Comparison of ENCODE assay signal across 20 mouse cellular contexts in the genomic region with DNA sequence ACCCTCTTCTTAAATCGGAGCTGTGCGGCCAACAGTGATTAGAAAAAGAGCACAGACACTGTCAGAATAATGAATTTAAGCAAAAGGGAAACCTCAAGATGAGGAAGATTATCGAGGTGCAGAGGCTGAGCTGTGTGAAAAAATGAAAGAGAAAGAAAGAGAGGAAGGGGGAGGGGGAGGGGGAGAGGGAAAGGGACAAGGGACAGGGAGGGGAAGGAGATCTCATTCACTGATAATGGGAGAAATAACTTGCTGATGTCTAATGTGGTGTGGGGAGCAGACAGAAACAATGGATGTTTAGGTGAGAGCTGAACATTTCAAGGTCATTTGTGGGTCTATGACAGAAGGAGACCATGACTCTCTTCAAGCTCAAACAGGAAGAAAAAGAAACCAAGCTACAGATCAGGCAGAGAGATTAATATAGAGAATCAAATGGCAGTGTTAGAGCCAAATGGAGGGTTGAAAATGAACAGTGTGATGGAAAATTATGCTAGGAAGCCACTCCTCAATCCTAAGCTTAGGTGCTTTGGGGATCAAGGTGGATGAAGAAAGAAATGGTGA.
A peak's percentile ranks its signal among the peaks of the same experiment; 100 is the strongest.
DNase-seq lines count a peak whose midpoint lies in the region; ATAC-seq lines count a peak whose summit lies in the region.
"Had no signal": no experiment of that assay in that cellular context is flagged by ENCODE, and none has a peak within 500 bp of the region (broad histone marks: within the 10 kb centered on the region; RNA-seq: fewer than 3 reads in every experiment).

No protein-coding gene starts in this region.

- H3K4me3 ChIP-seq in hindbrain, embryonic 13.5 days = no peak overlapping the region
- no peak overlapping the region for H3K4me3 ChIP-seq in intestine, embryonic 16.5 days (ENCODE audit: low read length)
- H3K4me3 ChIP-seq: embryonic facial prominence, embryonic 13.5 days; forebrain, embryonic 12.5 days; heart, adult 2 months; heart, embryonic 12.5 days had no signal

- 0 out of 2 replicates have a peak, but pooled peaks cover 3% of the 10 kb centered on the region for H3K4me1 ChIP-seq in hindbrain, embryonic 13.5 days (replicated peaks)
- no peaks in the 10 kb centered on the region for H3K4me1 ChIP-seq in intestine, embryonic 16.5 days (ENCODE audit: control insufficient read depth, insufficient read depth, low read length)
- H3K4me1 ChIP-seq: embryonic facial prominence, embryonic 13.5 days; forebrain, embryonic 12.5 days; heart, embryonic 12.5 days had no signal

- peak; percentile 42 for ATAC-seq in common myeloid progenitor, adult 5-6 weeks (replicated peaks; ENCODE audit: low read depth, poor library complexity, severe bottlenecking)
- peak; percentile 26; the same call in 1 of the 2 replicates for ATAC-seq in megakaryocyte progenitor cell, adult 5-6 weeks (replicated peaks; ENCODE audit: poor library complexity)
- no peak for ATAC-seq in hindbrain, embryonic 13.5 days (ENCODE audit: low FRiP score)
- ATAC-seq in intestine, embryonic 16.5 days = no peak
- ATAC-seq: forebrain, embryonic 16.5 days; hindbrain, embryonic 16.5 days had no signal

- no peaks in the 10 kb centered on the region for H3K9me3 ChIP-seq in hindbrain, embryonic 13.5 days
- no peaks in the 10 kb centered on the region for H3K9me3 ChIP-seq in intestine, embryonic 16.5 days (ENCODE audit: control insufficient read depth, low read length)
- H3K9me3 ChIP-seq: embryonic facial prominence, embryonic 13.5 days; forebrain, embryonic 12.5 days; heart, embryonic 12.5 days had no signal

- DNase-seq in thymus, postnatal 0 days (ENCODE audit: low spot score) = peak; percentile 27
- DNase-seq in thymus, postnatal 10 days (ENCODE audit: low spot score in 2 of 2) = no peak
- DNase-seq in CD4-positive, CD25-positive, alpha-beta regulatory T cell, adult 2 months (ENCODE audit: low read depth, low spot score) = peak; percentile 71
- no peak for DNase-seq in cerebellum, adult 11-12 months
- DNase-seq: adrenal gland, adult 8-10 months; B cell, adult 2 months; cerebellum, adult 11 months; cerebellum, adult 9-10 months; cerebellum, postnatal 25 days; gastrocnemius, postnatal 14 days; heart, adult 2 months had no signal

- no peak overlapping the region for H3K4me2 ChIP-seq in hindbrain, embryonic 13.5 days
- H3K4me2 ChIP-seq in intestine, embryonic 16.5 days (ENCODE audit: low read depth, low read length) = no peak overlapping the region
- H3K4me2 ChIP-seq: embryonic facial prominence, embryonic 13.5 days; forebrain, embryonic 12.5 days; heart, embryonic 12.5 days had no signal

- no peaks in the 10 kb centered on the region for H3K36me3 ChIP-seq in hindbrain, embryonic 13.5 days
- no peaks in the 10 kb centered on the region for H3K36me3 ChIP-seq in intestine, embryonic 16.5 days (ENCODE audit: control insufficient read depth, insufficient read depth, low read length)
- H3K36me3 ChIP-seq: embryonic facial prominence, embryonic 13.5 days; forebrain, embryonic 12.5 days; heart, embryonic 12.5 days had no signal

- no peaks in the 10 kb centered on the region for H3K27me3 ChIP-seq in hindbrain, embryonic 13.5 days
- no peaks in the 10 kb centered on the region for H3K27me3 ChIP-seq in intestine, embryonic 16.5 days (replicated peaks; ENCODE audit: control insufficient read depth, insufficient read depth, low read length)
- H3K27me3 ChIP-seq: embryonic facial prominence, embryonic 13.5 days; forebrain, embryonic 12.5 days; heart, embryonic 12.5 days had no signal

- no peak overlapping the region for H3K9ac ChIP-seq in hindbrain, embryonic 13.5 days
- no peak overlapping the region for H3K9ac ChIP-seq in intestine, embryonic 16.5 days (ENCODE audit: low read depth, low read length)
- H3K9ac ChIP-seq: embryonic facial prominence, embryonic 13.5 days; forebrain, embryonic 12.5 days; heart, embryonic 12.5 days had no signal

- H3K27ac ChIP-seq in hindbrain, embryonic 13.5 days = no peak overlapping the region
- H3K27ac ChIP-seq in intestine, embryonic 16.5 days (ENCODE audit: low read length) = no peak overlapping the region
- H3K27ac ChIP-seq: embryonic facial prominence, embryonic 13.5 days; forebrain, embryonic 12.5 days; heart, adult 2 months had no signal

- 76% methylated on average over 3 of the region's 3 CpGs for WGBS in hindbrain, embryonic 13.5 days
- 72% methylated on average over 3 of the region's 3 CpGs for WGBS in intestine, embryonic 16.5 days

Comparison
In these comparisons a context has a peak if more than half of its experiments do, and no peak if none do; other contexts are left out.
1. DNase-seq: peak in thymus, postnatal 0 days (single experiment) and CD4-positive, CD25-positive, alpha-beta regulatory T cell, adult 2 months (single experiment); none in thymus, postnatal 10 days (0 of 2) and cerebellum, adult 11-12 months (single experiment).
2. ATAC-seq: peak in common myeloid progenitor, adult 5-6 weeks (single experiment) and megakaryocyte progenitor cell, adult 5-6 weeks (single experiment); none in hindbrain, embryonic 13.5 days (single experiment) and intestine, embryonic 16.5 days (single experiment).